Mouse (Mus musculus) cerebellum, postnatal 4 days (tissue): Measurements from ENCODE around the gene Npat.

ENCODE experiments used
- DNase-seq, 2 experiments: peaks; one replicate each; pipeline ENCODE4 v3.0.0; 2022; ENCODE audit warnings: low spot score in 2 of 2, mixed read lengths in 1 of 2

The Npat gene

GRCm38 (mm10) chr9:53536558-53537320, at the start of gene Npat, which contains the start of gene Atm:
Gene Npat (plus strand): TSS chr9:53537047.
Gene Atm (minus strand): TSS chr9:53536740.
- DNase-seq: peak; percentile 98 to 99

- DNase-seq: no peak
These were observed 28.8 kb upstream of the Npat start for GRCm38 (mm10) chr9:53508053-53508452.

GRCm38 (mm10) chr9:53514091-53514490, 22.8 kb upstream of the Npat start:
- no peak for DNase-seq

- no peak for DNase-seq
These were observed 19.4 kb upstream of the Npat start for GRCm38 (mm10) chr9:53517373-53518009.

GRCm38 (mm10) chr9:53535416-53536320, 1.2 kb upstream of the Npat start:
- peak in 1 of 2 experiments; percentile 3 for DNase-seq

- peak in 1 of 2 experiments; percentile 31 for DNase-seq
These were observed 604 bp downstream of the Npat start for GRCm38 (mm10) chr9:53537336-53537965.

GRCm38 (mm10) chr9:53570662-53571061, 33.8 kb downstream of the Npat start:
- peak in 1 of 2 experiments; percentile 14 for DNase-seq

GRCm38 (mm10) chr9:53572516-53573307, 35.9 kb downstream of the Npat start:
- no peak for DNase-seq

GRCm38 (mm10) chr9:53575721-53576120, 38.9 kb downstream of the Npat start:
- no peak for DNase-seq

- DNase-seq: no peak
These were observed 45.0 kb downstream of the Npat start for GRCm38 (mm10) chr9:53581870-53582269.

GRCm38 (mm10) chr9:53594764-53595163, 57.9 kb downstream of the Npat start:
- DNase-seq: peak; percentile 47 to 76

GRCm38 (mm10) chr9:53596971-53597600, 60.2 kb downstream of the Npat start:
- no peak for DNase-seq

- DNase-seq: no peak
These were observed 61.8 kb downstream of the Npat start for GRCm38 (mm10) chr9:53598631-53599030.

- no peak for DNase-seq
These were observed 64.7 kb downstream of the Npat start for GRCm38 (mm10) chr9:53601541-53601940.

GRCm38 (mm10) chr9:53603384-53603783, 66.5 kb downstream of the Npat start:
- DNase-seq: no peak

GRCm38 (mm10) chr9:53603849-53604248, 67.0 kb downstream of the Npat start:
- DNase-seq: no peak

- DNase-seq: no peak
These were observed 68.1 kb downstream of the Npat start for GRCm38 (mm10) chr9:53604954-53605353.

GRCm38 (mm10) chr9:53607192-53607591, 70.3 kb downstream of the Npat start:
- no peak for DNase-seq

GRCm38 (mm10) chr9:53607816-53608215, 71.0 kb downstream of the Npat start:
- DNase-seq: no peak

GRCm38 (mm10) chr9:53609306-53609967, 72.6 kb downstream of the Npat start:
- no peak for DNase-seq
